Mouse (Mus musculus) heart, embryonic 16.5 days (tissue): ENCODE data around the gene Cplx1. TPM values are rescaled to one million over a fixed set of nuclear protein-coding genes. Genes with fewer than 3 reads are reported as not detected.
"Not testable (repeated sequence)": the region's sequence is repeated elsewhere in the genome, so short reads cannot be mapped to it uniquely, and the experiment has no call there.

Experiments
- ATAC-seq: fragments of 200-750 bp; cut with Nextera tagmentation; replicated peaks from 2 replicates; pipeline ENCODE4 v1.8.0; 2017; ENCODE audit warnings: moderate number of reproducible peaks; ENCODE audit not compliant: insufficient read depth, low FRiP score; ENCODE audit errors: extremely low read depth
- H3K27ac ChIP-seq: fragments of 300-500 bp; sonication (generic); 2 replicates; pipeline ENCODE4 v1.5.1; 2014; ENCODE audit warnings: mild to moderate bottlenecking, low read length, control low read depth, moderate library complexity
- H3K27me3 ChIP-seq: fragments of 300-500 bp; sonication (generic); 2 replicates; pipeline ENCODE4 v1.6.1; 2014; ENCODE audit warnings: low read length, mixed read lengths; ENCODE audit not compliant: control insufficient read depth, insufficient read depth
- H3K36me3 ChIP-seq: fragments of 300-500 bp; sonication (generic); 2 replicates; pipeline ENCODE4 v1.6.1; 2014; ENCODE audit not compliant: control insufficient read depth, insufficient read depth
- H3K4me1 ChIP-seq: fragments of 300-500 bp; sonication (generic); 2 replicates; pipeline ENCODE4 v1.6.1; 2014; ENCODE audit warnings: low read length, mixed read lengths; ENCODE audit not compliant: control insufficient read depth, insufficient read depth
- H3K4me2 ChIP-seq: fragments of 300-500 bp; sonication (generic); 2 replicates; pipeline ENCODE4 v1.6.1; 2014; ENCODE audit warnings: low read depth, mild to moderate bottlenecking, control low read depth, low read length
- H3K4me3 ChIP-seq: fragments of 300-500 bp; sonication (generic); 2 replicates; pipeline ENCODE4 v1.5.1; 2014; ENCODE audit warnings: mild to moderate bottlenecking, control low read depth, low read length
- H3K9ac ChIP-seq: fragments of 300-500 bp; sonication (generic); 2 replicates; pipeline ENCODE4 v1.6.1; 2014; ENCODE audit warnings: low read length, control low read depth
- H3K9me3 ChIP-seq: fragments of 300-500 bp; sonication (generic); replicated peaks from 2 replicates; pipeline ENCODE4 v1.6.1; 2016; ENCODE audit warnings: low read length; ENCODE audit not compliant: control insufficient read depth
- WGBS: fragments of 180-500 bp; shearing (Covaris S2); extraction: QIAGEN DNeasy Blood & Tissue Kit; methylation state at CpG from one replicate; pipeline ENCODE4 v1.1.7; 2014; 5-methylcytosine and 5-hydroxymethylcytosine counted together
- polyA plus RNA-seq: library from polyadenylated mRNA; unstranded; fragments of >200 nt; fragmentation: Nextera tagmentation; extraction: Ambion mirVana; gene quantifications from 2 replicates; pipeline ENCODE4 v1.2.1, GENCODE M21; 2015

Cplx1 gene
- polyA plus RNA-seq, 1 experiment from 2014 or later, result 0.59 TPM

- H3K4me2 ChIP-seq, result no peak overlapping the region
Measured at GRCm38 (mm10) chr5:108521016-108521415, 28.8 kb downstream of the Cplx1 start.

GRCm38 (mm10) chr5:108520153-108520552 lies 29.7 kb downstream of the Cplx1 start:
- H3K27me3 ChIP-seq, result no peaks in the 10 kb centered on the region
- ATAC-seq, result no peak

More at GRCm38 (mm10) chr5:108521016-108521415, 28.8 kb downstream of the Cplx1 start:
- H3K27ac ChIP-seq, result no peak overlapping the region
- WGBS, result 71% methylated on average over 2 of the region's 2 CpGs
- no peak overlapping the region for H3K4me3 ChIP-seq
- no peak overlapping the region for H3K9ac ChIP-seq
- no peaks in the 10 kb centered on the region for H3K27me3 ChIP-seq
- no peaks in the 10 kb centered on the region for H3K4me1 ChIP-seq
- no peak for ATAC-seq
- no peaks in the 10 kb centered on the region for H3K36me3 ChIP-seq
- no peaks in the 10 kb centered on the region for H3K9me3 ChIP-seq

GRCm38 (mm10) chr5:108518951-108519350 lies 30.9 kb downstream of the Cplx1 start:
- no peak overlapping the region for H3K4me2 ChIP-seq
- no peak overlapping the region for H3K4me3 ChIP-seq
- H3K4me1 ChIP-seq, result no peaks in the 10 kb centered on the region
- H3K27me3 ChIP-seq, result no peaks in the 10 kb centered on the region
- no peak for ATAC-seq
- H3K36me3 ChIP-seq, result no peaks in the 10 kb centered on the region
- H3K9ac ChIP-seq, result no peak overlapping the region
- no peak overlapping the region for H3K27ac ChIP-seq
- 73% methylated on average over 5 of the region's 5 CpGs for WGBS
- H3K9me3 ChIP-seq, result no peaks in the 10 kb centered on the region

More at GRCm38 (mm10) chr5:108520153-108520552, 29.7 kb downstream of the Cplx1 start:
- no peak overlapping the region for H3K9ac ChIP-seq
- no peaks in the 10 kb centered on the region for H3K9me3 ChIP-seq
- no peak overlapping the region for H3K4me2 ChIP-seq
- H3K27ac ChIP-seq, result no peak overlapping the region
- no peaks in the 10 kb centered on the region for H3K36me3 ChIP-seq
- no peaks in the 10 kb centered on the region for H3K4me1 ChIP-seq
- WGBS, result 75% methylated on average over 7 of the region's 7 CpGs
- no peak overlapping the region for H3K4me3 ChIP-seq

GRCm38 (mm10) chr5:108518106-108518885 lies 31.5 kb downstream of the Cplx1 start:
- ATAC-seq, result no peak

GRCm38 (mm10) chr5:108516655-108517054 lies 33.2 kb downstream of the Cplx1 start:
- Histone ChIP-seq H3K27ac (no peak overlapping the region), H3K9me3 (no peaks in the 10 kb centered on the region), H3K4me3 (no peak overlapping the region), H3K36me3 (no peaks in the 10 kb centered on the region), H3K4me2 (no peak overlapping the region), H3K9ac (no peak overlapping the region), H3K27me3 (no peaks in the 10 kb centered on the region), H3K4me1 (no peaks in the 10 kb centered on the region)
- ATAC-seq, result no peak
- 63% methylated on average over 3 of the region's 3 CpGs for WGBS

More at GRCm38 (mm10) chr5:108518106-108518885, 31.5 kb downstream of the Cplx1 start:
- WGBS, result 72% methylated on average over 9 of the region's 9 CpGs
- H3K4me3 ChIP-seq, result no peak overlapping the region
- H3K27me3 ChIP-seq, result no peaks in the 10 kb centered on the region
- no peak overlapping the region for H3K9ac ChIP-seq
- no peaks in the 10 kb centered on the region for H3K4me1 ChIP-seq
- H3K4me2 ChIP-seq, result no peak overlapping the region
- no peak overlapping the region for H3K27ac ChIP-seq
- no peaks in the 10 kb centered on the region for H3K36me3 ChIP-seq
- H3K9me3 ChIP-seq, result no peaks in the 10 kb centered on the region

GRCm38 (mm10) chr5:108515581-108516361 lies 34.1 kb downstream of the Cplx1 start:
- no peak overlapping the region for H3K4me2 ChIP-seq
- 56% methylated on average over 6 of the region's 6 CpGs for WGBS
- H3K27ac ChIP-seq, result no peak overlapping the region
- H3K9me3 ChIP-seq, result no peaks in the 10 kb centered on the region
- no peaks in the 10 kb centered on the region for H3K4me1 ChIP-seq
- no peak for ATAC-seq
- H3K36me3 ChIP-seq, result no peaks in the 10 kb centered on the region
- no peak overlapping the region for H3K9ac ChIP-seq
- H3K27me3 ChIP-seq, result no peaks in the 10 kb centered on the region
- no peak overlapping the region for H3K4me3 ChIP-seq

- H3K36me3 ChIP-seq, result peaks cover 57% of the 10 kb centered on the region
Measured at GRCm38 (mm10) chr5:108502286-108502685, 47.5 kb downstream of the Cplx1 start.

GRCm38 (mm10) chr5:108501573-108501972 lies 48.3 kb downstream of the Cplx1 start:
- Histone ChIP-seq H3K9me3 (no peaks in the 10 kb centered on the region), H3K4me1 (no peaks in the 10 kb centered on the region), H3K36me3 (peaks cover 58% of the 10 kb centered on the region), H3K4me3 (no peak overlapping the region), H3K9ac (no peak overlapping the region), H3K27ac (no peak overlapping the region), H3K4me2 (no peak overlapping the region), H3K27me3 (no peaks in the 10 kb centered on the region)
- 82% methylated on average over 1 of the region's 1 CpGs for WGBS
- no peak for ATAC-seq

More at GRCm38 (mm10) chr5:108502286-108502685, 47.5 kb downstream of the Cplx1 start:
- H3K4me2 ChIP-seq, result no peak overlapping the region
- no peaks in the 10 kb centered on the region for H3K9me3 ChIP-seq
- no peak for ATAC-seq
- no peak overlapping the region for H3K27ac ChIP-seq
- H3K27me3 ChIP-seq, result no peaks in the 10 kb centered on the region
- no peak overlapping the region for H3K4me3 ChIP-seq
- no peaks in the 10 kb centered on the region for H3K4me1 ChIP-seq
- WGBS, result 88% methylated on average over 18 of the region's 18 CpGs
- H3K9ac ChIP-seq, result no peak overlapping the region

GRCm38 (mm10) chr5:108486148-108486547 lies 63.7 kb downstream of the Cplx1 start:
- H3K36me3 ChIP-seq, result peaks cover 31% of the 10 kb centered on the region
- H3K4me1 ChIP-seq, result not testable (repeated sequence)
- 93% methylated on average over 4 of the region's 5 CpGs for WGBS

More at GRCm38 (mm10) chr5:108486148-108486547, 63.7 kb downstream of the Cplx1 start:
- not testable (repeated sequence) for H3K27ac ChIP-seq, H3K9ac ChIP-seq, H3K9me3 ChIP-seq, H3K4me3 ChIP-seq, ATAC-seq, H3K4me2 ChIP-seq, H3K27me3 ChIP-seq
